Mouse (Mus musculus) B cell, adult 2 months (primary cell): Measurements from ENCODE around the gene Daam2.

Experiments used
- DNase-seq, 2 experiments: peaks; one replicate each; pipeline ENCODE4 v3.0.0; 2022

Daam2 gene

DNA sequence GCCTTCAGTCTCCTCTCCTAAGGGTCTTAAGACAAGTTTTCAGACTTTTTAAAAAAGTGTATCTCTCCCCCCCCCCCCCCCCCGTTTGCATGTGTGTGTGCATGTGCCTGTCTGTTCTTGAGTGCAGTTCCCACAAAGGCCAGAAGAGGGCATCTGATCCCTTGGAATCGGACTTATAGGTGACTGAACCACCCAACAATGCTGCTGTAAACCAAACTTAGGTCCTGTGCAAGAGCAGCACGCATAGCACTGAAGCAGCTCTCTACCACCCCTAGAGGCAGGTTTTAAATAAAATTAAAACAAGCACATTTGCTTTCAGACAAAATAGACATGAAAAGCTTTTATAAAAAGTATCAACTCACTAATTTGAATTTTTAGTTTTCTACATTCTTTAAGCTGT, 33.9 kb downstream of the Daam2 start:
- peak; percentile 6 to 8 for DNase-seq

DNA sequence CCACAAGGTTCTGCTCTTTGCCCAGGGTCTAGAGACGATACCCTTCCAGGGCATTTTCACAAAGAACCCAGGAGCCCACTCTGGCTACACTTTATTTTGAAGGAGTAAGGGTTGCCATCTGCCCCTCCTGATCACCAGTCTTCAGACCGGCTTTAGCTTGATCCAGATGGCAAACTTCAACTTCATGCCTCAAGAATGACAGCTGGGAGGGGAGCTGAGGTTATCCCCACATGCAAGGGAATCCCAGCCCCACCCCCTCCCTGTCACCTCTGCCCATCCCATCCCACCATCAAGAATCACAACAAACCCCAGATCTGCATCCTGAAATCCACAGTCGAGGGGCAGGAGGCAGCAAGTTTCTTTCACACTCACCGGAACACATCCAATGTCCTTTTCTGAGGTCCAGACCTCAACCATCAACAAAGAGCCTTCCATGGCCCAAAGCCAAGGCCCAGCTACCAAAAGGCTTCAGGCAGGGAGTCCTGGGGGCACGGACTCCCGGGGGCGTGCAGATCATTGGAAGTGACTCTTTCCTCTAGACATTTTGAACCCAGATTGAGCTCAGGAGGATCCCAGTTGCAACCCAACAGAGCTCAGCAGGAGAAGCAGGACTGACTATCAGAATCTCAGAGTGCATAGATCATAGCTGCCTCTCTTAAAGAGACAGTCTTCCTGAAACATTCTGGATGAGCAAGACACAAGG, 35.5 kb downstream of the Daam2 start:
- DNase-seq = no peak

DNA sequence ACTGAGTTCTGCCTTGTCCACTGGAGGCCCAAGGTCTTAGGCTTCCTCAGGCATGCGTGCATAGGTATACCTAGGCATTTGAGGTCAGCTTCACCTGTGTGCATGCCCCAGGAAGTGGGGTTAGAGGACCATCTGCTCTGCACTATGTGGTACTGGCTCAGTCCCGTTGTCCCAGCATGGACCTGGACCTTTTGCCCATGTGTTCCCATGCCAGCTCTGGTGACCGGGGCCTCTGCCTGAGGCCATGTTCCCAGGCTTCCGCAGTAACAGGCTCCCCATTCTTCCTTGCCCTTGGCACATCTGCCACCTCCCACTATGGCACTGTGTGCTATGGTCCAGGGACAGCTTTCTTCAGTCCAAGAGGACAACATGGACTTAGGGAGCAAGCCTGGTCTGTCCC, 36.1 kb downstream of the Daam2 start:
- DNase-seq = no peak

DNA sequence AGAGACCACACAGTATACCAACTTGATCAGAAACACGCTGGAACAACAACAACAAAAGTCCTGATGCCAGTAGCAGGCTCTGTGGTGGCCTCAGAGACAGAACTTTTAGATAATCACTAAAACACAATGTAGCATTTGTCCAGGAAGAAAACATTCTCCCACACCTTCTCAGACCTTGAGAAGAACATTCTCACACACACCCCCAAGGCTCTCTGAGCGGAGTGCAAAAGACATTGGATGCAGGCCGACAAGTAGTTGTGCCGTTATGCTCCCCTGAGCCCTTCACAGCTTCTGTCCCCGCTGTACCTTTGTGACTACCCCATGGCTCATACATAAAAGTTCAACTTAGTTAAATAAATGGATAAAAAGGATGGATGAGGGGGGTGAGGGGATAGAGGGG, 37.6 kb downstream of the Daam2 start:
- no peak for DNase-seq

DNA sequence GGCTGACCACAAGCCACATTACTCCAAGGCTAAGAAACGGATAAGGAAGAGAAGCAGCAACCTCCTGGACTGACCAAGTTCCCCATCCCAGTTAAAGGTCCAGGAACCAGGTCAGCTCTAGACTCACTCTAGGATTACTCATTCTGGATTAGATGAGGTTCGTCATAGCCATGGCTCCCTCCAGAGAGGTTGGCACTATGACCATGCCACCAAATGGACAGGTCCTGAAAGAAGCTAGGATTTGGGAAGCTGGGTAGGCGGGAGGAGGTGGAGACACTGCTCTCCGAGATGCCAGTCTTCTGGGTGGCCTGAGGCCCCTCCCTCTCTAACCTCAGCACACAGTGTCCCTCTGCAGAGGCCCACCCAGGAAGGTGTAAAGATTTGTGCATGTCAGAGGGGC, 38.2 kb downstream of the Daam2 start:
- DNase-seq = no peak

DNA sequence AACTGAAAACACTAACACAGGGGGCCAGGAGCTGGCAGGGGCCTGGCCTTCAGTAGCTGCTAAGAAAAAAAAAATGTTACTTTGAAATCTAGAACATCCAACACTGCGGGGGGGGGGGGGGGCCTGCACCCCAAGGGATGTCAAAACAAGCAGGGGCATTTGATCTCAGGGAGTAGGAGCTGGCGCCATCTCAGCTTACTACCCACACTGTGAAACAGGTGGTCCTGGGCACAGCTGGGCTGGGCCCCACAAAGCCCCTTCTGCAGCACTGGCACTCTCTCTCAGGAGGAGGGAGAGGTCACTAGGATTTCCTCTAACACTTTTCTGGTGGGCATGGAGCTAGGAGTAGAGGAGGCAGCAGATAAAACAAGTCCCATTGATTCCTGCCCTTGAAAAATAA, 39.6 kb downstream of the Daam2 start:
- no peak for DNase-seq

DNA sequence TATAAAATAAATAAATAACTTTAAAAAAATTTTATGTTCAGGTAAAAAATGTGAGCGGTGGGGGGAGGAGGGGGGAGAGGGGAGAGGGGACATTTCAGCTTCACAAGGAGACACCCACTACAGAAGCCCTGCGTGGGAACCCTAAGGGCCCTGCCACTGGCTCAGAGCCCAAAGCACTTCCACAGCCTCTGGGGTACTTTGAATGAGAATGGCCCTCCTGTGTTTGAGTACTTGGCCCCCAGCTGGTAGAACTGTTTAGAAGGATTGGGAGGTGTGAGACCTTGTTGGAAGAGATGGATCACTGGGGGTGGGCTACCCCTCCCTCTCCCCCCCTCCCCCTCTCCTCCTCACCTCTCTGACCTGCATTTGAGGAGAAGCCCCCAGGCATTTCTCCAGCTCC, 41.7 kb downstream of the Daam2 start:
- DNase-seq = no peak

DNA sequence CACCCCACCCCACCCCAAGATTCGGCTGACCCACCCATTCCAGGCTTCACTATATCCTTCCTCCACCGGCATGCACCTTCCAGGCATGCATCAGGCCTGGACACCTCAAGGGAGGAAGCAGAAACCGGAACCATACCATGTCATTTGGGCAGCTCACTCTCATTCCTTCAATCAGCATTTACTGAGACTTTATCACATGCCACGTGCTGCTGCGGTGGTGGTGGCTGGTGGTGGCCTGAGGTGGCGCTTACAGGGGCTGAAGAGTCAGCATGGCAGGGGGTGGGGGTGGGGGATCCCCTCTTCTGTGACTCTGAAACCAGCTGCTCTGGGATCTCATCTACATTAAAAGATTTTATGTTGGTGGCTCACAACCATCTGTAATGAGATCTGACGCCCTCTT, 42.1 kb downstream of the Daam2 start:
- no peak for DNase-seq

DNA sequence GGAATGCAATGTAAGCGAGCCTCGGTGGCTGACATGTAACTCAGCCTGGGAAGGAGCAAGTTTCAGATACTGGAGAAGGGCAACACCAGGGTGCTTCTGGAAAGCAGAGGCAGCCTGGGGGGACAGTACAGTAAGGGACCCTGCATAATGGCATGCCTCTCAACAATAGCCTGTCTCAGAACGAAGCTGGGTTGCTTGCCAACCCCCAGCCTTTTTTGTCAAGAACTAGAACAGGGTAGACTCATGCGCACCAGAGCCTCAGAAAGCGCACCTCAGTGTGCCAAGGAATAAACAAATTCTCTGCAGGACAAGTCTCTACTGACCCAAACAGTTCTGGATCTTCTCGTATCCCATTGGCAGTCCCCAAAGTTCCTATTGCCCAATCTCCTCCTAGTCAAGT, 43.5 kb downstream of the Daam2 start:
- DNase-seq = no peak

DNA sequence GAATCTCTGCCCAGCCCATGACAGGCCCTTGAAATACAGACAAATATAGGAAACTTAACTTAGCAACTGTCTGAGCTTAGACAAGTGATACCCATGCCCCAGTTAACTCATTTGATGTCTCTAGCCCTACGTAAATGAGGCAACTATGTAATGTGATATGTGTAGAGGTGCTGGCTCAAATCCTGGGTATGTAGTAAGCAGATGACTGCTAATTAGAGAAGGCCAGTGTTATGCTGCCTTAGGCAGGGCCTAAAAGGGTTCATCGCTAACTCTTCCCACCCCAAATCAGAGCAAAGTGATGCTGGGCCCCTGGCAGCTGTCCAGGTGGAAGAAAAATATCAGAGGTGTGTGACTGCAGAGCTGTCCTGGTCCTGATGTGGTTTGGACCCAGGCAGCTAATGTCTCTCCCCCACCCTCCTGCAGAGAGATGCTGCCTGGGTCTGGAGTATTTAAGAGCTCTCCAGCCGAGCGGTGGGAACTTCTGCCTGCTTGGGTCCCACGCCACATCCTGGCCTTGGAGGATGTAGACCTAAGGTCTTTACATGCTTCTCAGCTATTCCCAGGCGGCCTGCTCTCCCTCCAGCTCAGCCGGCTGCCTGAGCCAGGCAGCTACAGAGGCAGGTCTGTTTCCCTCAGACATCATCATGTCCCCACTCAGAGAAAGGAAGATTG, 44.4 kb downstream of the Daam2 start:
- no peak for DNase-seq

DNA sequence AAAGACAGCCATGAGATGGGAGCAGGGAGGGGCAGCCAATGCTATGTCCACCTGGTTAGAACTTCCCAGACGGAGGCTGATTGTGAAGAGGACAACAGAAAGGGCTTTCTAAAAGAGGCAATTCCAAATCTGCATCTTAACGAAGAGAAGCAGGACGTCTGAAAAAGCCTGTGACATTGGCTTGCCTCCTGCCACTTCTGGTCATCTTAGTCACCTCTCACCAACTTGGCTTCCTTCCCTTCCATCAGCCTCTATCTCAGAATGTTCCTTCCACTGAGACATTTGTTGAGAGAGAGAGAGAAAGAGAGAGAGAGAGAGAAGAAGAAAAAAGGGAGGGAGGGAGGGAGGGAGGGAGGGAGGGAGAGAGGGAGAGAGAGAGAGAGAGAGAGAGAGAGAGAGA, 47.1 kb downstream of the Daam2 start:
- DNase-seq = no peak

DNA sequence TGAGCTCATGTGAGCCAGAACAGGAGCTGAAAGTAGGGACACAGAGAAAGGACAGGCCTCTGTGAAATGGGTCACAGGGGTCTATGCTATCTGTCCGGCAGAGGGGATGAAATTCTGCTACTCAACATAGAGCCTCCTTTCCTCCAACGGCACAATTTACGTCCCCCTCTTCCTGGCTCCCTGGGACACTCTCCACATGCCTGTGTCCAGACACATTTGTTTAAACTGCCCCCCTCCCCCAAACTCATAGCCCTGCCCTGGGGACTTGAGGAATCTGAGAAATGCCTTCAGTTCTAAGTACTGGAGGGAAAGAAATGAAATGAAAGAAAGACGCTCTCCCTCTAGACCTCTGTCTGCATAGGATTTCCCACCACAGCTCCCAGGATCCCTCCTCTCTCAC, 48.5 kb downstream of the Daam2 start:
- DNase-seq = no peak

DNA sequence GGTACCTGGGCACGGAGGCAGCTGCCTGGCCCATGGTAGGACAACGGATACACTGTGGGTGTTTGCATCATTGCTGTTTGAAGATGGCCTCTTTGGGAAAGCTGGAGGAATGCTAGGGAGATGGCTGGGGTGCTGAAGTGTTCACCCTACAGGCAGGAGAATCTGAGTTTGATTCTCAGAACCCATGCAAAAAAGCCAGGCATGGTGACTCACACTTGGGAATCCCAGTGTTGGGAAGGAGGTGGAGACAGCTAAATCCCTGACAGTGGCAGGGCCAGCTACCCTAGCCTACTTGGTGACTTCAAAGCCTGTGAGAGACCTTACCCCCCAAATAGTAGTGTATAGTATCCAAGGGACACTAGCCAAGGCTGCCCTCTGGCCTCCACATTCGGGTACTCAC, 49.0 kb downstream of the Daam2 start:
- no peak for DNase-seq

DNA sequence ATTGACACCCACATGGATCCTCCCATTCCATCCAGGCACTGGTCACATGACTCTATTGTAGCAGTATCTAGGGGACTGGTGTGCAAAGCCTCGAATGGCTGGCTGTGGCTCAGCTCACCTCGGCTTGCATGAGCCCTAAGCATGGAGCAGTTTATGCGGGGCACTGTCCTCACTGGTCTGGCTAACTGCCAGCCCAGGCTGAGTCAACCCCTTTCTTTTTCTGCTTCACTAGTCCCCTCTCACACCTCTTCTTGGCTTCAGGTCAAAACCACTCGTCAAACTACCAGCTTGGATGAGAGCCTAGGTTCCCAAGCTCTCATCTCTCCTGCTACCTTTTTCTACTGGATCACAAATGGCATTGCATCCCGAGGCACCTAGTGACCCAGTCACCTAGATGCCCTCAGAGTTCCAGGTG, 51.5 kb downstream of the Daam2 start:
- DNase-seq = no peak

DNA sequence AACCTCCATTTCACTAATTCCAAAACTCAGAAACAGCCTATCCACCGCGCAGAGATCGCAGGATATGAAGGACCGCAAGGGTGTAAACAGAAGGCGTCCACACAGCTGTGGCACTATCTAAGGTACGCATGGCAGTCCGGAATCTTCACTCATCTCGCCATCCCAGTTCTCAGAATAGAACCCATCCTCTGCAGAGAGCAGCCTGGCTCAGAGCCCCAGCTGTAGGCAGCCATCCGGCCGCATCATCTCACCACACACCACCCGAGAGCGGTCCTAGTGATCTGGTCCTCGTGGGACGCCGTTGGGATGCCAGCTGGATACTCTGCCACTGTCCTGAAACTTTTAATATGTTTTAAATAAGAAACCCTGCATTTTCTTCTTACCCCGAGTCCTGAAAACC, 54.7 kb downstream of the Daam2 start:
- no peak for DNase-seq

DNA sequence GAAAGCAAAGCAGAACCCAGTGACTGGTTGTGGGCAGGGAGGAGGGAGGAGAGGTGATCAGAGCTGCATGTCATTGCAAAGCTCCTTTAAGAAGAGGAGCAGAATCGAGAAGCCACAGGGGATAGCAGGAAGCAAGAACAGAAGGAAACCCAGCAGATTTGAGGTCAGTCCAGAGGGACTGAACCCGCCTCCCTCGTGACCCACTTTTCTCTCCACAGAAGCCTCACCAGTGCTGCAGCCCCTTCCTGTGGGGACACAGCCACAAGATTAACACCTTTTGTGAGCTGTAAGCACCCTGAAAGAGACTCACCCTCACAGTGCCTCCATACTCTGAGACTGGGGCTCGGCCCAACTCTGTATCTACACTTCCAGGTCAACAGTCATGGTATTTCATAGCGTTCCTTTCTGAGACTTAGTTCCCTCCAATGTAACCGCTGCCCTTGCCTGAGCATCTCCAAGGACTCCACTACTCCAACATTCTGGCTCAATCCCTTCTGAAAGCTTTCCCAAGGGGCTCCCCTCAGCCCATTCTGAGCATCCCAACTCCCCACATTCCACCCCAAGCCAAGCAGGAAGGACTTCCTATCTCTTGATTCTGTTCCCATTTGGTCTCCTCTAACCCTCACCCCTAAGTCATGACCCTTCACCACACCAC, 60.8 kb downstream of the Daam2 start:
- no peak for DNase-seq

DNA sequence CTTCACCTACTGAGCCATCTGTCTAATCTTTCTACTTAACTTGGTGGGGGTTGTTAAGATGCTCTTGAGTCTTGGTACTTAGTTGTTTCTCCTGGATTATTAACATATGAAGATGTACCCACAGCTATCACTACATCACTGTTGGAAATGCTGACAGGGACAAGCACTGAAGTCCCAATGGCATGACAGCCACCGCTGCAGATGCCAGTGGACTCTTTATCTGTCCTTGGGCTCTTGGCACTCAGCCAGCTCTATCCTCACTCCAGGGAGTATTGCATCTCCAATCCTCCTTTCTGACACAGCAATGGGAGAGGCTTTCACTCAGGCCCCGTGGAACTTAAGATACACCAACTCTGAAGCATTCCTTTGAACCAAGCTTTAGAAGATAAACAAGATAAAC, 63.9 kb downstream of the Daam2 start:
- no peak for DNase-seq

DNA sequence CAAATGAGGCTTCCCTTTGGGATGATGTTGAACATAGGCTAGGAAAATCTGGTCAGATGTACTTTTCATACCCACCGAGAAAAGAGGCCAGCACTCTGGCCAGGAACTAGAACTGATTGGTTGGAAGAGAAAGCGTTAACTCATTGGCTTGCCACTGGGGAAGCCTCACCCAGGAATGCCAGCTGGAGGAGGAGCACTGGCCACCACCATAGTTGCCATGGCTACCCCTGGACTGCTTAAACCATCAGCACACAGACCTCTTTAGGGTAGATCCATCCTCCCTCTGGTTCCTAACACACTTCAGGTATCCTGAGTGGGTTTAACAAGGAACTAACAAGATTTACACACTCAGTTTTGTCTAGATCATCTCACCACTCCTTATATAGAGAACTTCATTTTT, 64.5 kb downstream of the Daam2 start:
- DNase-seq = no peak

DNA sequence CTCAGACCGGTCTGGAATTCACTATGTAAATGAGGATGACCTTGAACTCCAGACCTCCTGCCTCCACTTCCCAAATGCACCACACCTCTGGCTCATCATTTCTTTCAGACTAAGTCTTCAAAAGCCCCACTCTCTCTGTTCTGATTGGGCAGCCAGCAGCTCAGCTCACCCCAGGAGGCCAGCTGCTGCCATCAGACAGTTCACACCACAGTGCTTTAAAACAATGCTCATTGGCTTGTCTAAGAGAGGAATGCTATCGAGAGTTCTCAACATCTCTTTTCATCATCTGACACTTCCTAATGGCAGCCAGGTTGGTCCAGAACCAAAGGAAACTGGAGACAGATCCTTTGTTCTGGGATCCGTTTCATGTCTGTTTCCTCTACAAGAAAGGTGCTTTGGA, 66.0 kb downstream of the Daam2 start:
- no peak for DNase-seq

DNA sequence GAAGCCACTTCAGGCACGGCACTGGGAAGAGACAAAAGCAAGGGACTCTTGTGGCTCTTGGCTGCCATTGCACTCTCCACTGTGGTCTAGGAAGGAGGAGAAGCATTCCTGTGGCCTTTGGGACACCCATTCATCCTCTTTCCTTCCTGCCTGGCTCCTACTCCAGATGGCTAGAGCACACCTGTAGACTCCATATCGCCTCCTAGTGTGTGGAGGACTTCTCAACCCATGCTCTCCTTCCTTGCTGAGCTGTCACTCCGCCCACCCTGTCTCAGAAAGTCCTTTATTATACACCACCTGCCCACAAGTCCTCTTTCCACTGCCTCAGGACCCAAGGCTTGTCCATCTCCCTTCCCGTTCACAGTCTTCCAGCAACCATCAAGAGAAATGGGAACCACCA, 70.9 kb downstream of the Daam2 start:
- DNase-seq = no peak

DNA sequence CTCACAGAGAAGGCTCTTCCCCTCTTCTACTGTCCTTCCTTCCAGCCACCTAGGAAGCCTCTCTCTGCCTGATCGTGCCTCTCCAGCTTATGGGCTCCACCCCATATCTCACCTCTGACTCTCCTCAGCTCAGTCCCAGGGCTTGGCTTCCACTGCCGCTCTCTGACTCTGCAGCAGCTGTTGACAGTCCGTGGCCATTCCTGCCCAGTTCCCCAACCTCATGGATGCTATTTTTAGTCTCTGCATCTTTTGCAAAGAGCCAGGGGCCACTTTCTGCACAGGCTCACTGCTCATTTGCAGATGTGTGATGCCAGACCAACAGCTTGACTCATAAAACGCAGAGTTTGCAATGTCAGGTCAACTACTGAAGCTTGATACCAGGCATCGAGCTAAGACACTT, 75.0 kb downstream of the Daam2 start:
- DNase-seq = no peak

DNA sequence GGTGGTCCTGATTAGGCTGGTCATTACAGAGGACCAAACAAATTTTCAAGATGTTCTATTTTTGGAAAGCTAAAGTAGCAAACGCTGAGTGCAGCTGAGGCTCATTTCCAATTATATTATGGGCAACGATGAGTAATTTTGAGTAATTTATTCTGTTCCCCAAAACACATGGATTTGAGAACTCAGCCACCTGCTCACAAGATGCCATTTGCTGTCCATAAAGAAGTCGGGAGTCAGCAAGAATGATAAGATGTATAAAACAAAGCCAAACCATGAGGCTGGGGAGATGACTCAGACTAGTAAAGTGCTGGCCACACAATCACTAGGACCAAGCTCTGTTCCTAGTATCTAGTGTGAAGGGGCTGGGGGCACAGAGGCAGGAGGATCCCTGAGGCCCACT, 79.7 kb downstream of the Daam2 start:
- DNase-seq = no peak

DNA sequence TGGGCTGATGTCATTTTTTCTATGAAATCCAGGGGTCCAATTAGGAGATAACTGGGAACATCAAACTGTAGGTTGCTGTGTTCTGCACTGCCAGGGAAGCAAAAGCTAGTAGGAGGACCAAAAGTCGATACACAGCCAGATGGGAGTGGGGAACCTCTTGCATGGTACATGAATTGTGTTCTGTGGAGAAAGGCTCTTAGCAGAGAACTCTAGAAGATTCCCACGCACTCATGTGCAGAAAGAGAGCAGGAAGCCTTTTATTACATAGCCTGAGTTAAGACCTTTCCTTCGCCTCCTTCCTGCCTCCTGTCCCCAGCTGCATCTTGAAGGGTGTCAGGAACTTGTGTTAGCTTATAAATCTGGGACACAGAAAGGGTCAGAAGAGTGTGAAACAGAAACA, 82.3 kb downstream of the Daam2 start:
- no peak for DNase-seq

DNA sequence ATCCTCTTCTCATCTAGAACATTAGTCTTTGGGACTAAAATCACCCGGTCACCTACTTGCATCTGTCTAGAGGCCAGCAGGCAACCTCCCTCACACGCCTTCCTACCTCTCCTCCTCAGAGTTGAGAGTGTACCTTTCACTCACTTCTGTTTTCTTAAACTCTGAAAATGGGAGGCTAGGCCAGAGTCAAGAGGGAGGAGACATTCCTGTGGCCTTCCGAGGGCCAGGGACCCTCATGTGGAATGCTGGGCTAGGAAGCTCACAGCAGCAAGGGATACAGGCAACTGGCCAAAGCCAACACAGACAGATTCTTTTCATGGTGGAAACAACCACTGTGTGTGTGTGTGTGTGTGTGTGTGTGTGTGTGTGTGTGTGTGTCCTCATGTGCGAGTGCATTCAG, 86.8 kb downstream of the Daam2 start:
- no peak for DNase-seq

DNA sequence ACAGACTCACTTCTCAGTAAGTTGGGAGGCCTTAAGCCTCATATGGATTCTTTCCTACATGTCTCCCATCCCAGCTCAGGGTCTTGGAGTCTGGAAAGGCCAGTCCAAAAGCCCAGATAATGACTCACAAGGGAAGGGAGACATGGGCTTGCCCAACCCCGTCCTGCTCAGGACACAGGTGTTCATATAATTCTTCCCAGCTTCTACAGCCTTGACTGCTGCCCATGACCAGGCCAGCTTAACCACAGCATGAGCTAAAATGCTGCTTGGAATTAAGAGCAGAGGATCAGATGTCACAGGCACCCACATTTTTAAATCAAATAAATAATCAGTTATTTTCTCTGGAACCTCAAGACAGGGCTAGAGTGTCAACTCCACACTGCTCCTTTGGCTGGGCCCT, 89.0 kb downstream of the Daam2 start:
- no peak for DNase-seq
